Mouse (Mus musculus): ENCODE results near the gene Lgals12. TPM values are rescaled to one million over a fixed set of nuclear protein-coding genes. Genes with fewer than 3 reads are reported as not detected.

The Lgals12 gene
- polyA plus RNA-seq (2014; fragmentation: Nextera tagmentation; extraction: Ambion mirVana), result 0.16 and 0.17 TPM in 2 replicates

DNA sequence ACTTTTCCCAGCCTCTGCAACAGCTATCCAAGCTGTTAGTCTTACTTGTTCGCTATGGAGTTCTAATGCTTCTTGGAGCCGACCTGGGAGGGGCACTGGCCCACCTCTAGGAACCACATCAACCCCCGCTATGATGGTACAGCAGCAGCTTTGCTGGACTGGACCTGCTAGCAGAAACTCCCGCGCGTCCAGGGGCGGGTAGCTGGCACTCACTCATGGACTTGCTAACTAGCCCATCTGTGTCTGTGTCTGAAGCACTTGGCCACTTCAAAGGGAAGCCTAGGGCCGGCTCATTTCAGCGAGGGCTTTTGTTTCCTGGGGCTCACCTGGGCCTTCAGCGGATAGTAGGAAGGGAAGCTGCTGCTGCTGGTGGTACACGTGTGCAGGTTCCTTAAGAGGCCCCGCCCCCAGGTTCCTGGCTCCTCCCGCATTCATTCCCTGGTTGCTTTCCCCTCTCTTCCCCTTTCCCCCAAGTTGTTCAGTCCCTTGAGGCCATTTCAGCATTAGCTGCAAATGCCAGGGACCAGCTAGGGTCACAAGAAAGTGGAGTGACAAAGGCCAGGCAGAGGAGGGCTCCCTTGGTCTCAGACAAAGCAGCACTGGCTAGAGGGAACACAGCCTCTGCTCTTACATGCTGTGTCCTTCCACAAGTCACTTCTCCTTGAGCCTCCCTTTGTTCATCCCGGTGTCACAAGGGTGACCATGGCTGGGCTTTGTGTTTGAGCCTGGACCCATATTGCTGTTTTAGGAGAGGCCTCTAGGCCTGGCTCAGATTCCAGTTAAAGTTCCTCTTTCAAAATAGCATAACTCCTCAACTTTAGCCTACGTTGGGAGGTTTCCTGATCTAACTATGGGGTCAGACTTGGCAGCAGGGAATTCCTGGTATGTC lies at the start of gene Lgals12:
Lgals12 (minus strand) TSS at position 393 of the 889 bp plus-strand sequence.
- H3K27me3 ChIP-seq (ENCODE audit: control insufficient read depth, insufficient read depth, low read length), result peaks cover 4% of the 10 kb centered on the region
- H3K4me2 ChIP-seq (ENCODE audit: low read depth, low read length), result peak within 1 kb of the TSS; percentile 63
- 0 out of 2 replicates have a peak within 1 kb of the TSS, but pooled peaks have one; percentile 32 for H3K9ac ChIP-seq (replicated peaks; ENCODE audit: low read depth, low read length)
- peak; percentile 48 for ATAC-seq (ENCODE audit: low read depth)
- no peak within 1 kb of the TSS for H3K27ac ChIP-seq (ENCODE audit: low read depth, low read length)
- peak within 1 kb of the TSS; percentile 24 for H3K4me3 ChIP-seq (ENCODE audit: low read depth, low read length)
- H3K4me1 ChIP-seq (ENCODE audit: control insufficient read depth, insufficient read depth, low read length), result peaks cover 14% of the 10 kb centered on the region; the same call in 1 of the 2 replicates
- 10% methylated on average over 15 of the region's 15 CpGs for WGBS
- H3K9me3 ChIP-seq (ENCODE audit: control insufficient read depth, low read length), result no peaks in the 10 kb centered on the region
- H3K36me3 ChIP-seq (ENCODE audit: control insufficient read depth, insufficient read depth, low read length), result no peaks in the 10 kb centered on the region

DNA sequence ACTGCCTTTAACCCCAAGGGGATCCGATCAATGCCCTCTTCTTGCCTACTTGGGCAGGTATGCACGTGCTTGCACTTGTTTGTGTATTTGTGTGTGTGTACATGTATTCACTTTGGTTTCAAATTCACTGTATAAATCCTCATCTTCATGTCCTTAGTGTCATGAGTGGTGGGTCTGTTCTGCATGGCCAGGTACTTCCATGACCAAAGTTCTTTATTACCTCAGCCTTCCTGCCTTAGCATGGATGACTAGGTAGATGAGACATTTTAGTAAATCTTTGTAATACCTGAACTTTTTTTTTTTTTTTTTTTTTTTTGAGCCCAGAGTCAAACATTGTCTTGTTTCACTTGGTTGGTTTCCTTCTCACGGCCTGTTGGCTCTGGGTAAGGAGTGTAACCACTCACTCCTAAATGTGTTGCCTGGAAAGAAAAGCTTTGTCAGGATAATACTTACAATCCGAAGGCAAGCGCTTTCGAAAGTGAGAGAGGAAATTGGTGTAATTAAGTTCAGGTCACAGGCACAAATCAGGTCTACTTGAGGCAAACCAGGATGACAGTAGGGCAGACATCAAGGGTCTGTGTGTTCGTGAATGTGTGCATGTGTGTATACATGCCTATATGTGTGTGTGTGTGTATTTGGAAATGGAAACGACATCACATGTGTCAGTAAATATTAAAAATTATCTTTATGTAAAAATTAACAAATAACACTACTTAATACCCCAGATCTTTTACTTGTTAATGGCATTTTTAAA lies 42.1 kb upstream of the Lgals12 start:
- Histone ChIP-seq H3K4me1 (ENCODE audit: control insufficient read depth, insufficient read depth, low read length) (no peaks in the 10 kb centered on the region), H3K4me3 (ENCODE audit: low read depth, low read length) (no peak overlapping the region), H3K9me3 (ENCODE audit: control insufficient read depth, low read length) (no peaks in the 10 kb centered on the region), H3K27ac (ENCODE audit: low read depth, low read length) (no peak overlapping the region), H3K9ac (replicated peaks; ENCODE audit: low read depth, low read length) (no peak overlapping the region), H3K36me3 (ENCODE audit: control insufficient read depth, insufficient read depth, low read length) (no peaks in the 10 kb centered on the region), H3K27me3 (ENCODE audit: control insufficient read depth, insufficient read depth, low read length) (no peaks in the 10 kb centered on the region), H3K4me2 (ENCODE audit: low read depth, low read length) (no peak overlapping the region)
- no peak for ATAC-seq (ENCODE audit: low read depth)
- WGBS, result 86% methylated on average over 8 of the region's 8 CpGs

DNA sequence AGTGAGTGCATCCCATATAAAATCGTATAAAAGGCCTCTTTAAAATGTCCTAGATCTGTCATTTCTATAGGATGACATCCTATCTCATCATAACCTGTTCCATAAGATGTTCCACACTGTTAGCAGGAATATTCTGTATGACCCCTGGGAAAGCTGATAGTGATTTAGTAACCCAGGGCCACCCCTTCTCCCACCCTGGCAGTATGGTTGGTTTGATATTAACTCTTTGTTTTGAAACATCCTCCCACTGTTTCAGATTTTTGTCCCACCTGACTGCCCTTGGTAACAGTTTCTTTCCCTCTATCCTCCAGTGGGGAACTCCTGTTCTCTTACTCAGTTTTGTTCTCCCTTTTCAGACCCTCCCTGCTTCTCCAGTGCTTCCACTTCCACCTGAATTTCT lies 26.8 kb upstream of the Lgals12 start:
- Histone ChIP-seq H3K4me2 (ENCODE audit: low read depth, low read length) (no peak overlapping the region), H3K27ac (ENCODE audit: low read depth, low read length) (no peak overlapping the region), H3K27me3 (ENCODE audit: control insufficient read depth, insufficient read depth, low read length) (no peaks in the 10 kb centered on the region), H3K36me3 (ENCODE audit: control insufficient read depth, insufficient read depth, low read length) (no peaks in the 10 kb centered on the region), H3K9me3 (ENCODE audit: control insufficient read depth, low read length) (no peaks in the 10 kb centered on the region), H3K4me3 (ENCODE audit: low read depth, low read length) (no peak overlapping the region), H3K4me1 (ENCODE audit: control insufficient read depth, insufficient read depth, low read length) (no peaks in the 10 kb centered on the region), H3K9ac (replicated peaks; ENCODE audit: low read depth, low read length) (no peak overlapping the region)
- no peak for ATAC-seq (ENCODE audit: low read depth)
- WGBS, result 66% methylated on average over 1 of the region's 1 CpGs

DNA sequence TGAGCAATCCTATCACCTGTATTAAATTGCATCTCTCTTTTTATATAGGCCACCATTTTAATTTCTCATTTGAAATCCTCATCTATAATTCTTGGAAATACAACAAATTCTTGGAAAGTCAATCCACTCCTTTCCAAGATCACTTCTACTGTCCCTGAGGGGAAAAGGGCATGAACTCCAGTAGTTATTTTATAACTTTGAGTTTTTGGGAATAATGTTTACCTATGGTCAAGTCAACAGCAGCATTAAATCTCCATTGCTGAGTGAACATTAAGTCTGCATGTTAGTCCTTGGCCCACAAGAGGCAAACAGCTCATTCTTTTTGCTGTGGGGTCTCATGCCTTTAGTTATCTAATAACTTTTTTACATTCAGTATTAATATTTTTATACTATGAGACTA lies 26.0 kb upstream of the Lgals12 start:
- no peaks in the 10 kb centered on the region for H3K27me3 ChIP-seq (ENCODE audit: control insufficient read depth, insufficient read depth, low read length)
- H3K36me3 ChIP-seq (ENCODE audit: control insufficient read depth, insufficient read depth, low read length), result no peaks in the 10 kb centered on the region
- H3K4me2 ChIP-seq (ENCODE audit: low read depth, low read length), result no peak overlapping the region
- no peak overlapping the region for H3K27ac ChIP-seq (ENCODE audit: low read depth, low read length)
- no peak overlapping the region for H3K4me3 ChIP-seq (ENCODE audit: low read depth, low read length)
- no peak for ATAC-seq (ENCODE audit: low read depth)
- H3K4me1 ChIP-seq (ENCODE audit: control insufficient read depth, insufficient read depth, low read length), result no peaks in the 10 kb centered on the region
- no peak overlapping the region for H3K9ac ChIP-seq (replicated peaks; ENCODE audit: low read depth, low read length)
- no peaks in the 10 kb centered on the region for H3K9me3 ChIP-seq (ENCODE audit: control insufficient read depth, low read length)

DNA sequence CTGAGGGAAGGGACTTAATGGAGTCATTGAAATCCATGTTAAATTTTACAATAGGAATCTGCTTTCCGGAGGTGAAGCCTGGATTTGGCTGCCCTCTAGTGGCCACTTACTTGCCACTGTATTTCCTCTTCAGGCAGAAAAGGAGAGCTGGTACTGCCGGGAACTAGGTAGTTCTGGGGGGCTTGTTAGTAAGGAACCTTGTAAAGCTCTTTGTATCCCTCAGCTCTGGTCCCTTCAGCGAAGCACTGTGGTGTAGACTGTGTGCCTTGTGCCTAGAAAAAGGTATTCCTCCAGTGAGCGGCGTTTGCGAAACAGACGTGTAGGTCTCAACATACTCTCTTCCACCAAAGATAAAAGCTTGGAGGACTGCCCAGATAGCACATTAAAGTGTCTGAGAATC lies 10.7 kb upstream of the Lgals12 start:
- H3K9ac ChIP-seq (replicated peaks; ENCODE audit: low read depth, low read length), result no peak overlapping the region

DNA sequence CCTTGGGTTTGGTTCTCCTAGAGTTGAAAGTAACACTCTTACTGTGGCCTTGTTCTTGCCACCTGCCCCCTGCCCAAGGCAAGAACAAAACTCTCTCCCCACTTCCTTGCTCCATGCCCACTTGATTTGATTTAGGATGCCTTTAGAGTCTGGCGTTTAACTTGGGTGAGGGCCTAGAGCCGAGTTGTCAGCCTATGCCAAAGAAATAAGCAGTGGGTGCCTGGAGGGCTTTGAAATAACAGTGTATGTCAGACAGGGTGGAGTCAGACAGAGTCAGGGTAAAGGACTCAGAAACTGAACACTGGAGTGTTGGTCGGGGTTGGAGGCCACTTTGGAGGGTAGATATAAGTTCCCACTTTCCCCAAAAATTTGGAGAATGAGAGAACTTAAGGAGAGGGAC lies 10.1 kb upstream of the Lgals12 start:
- WGBS, result 59% methylated on average over 3 of the region's 3 CpGs
- Histone ChIP-seq H3K27ac (ENCODE audit: low read depth, low read length) (no peak overlapping the region), H3K4me1 (ENCODE audit: control insufficient read depth, insufficient read depth, low read length) (0 out of 2 replicates have a peak, but pooled peaks cover 5% of the 10 kb centered on the region), H3K4me3 (ENCODE audit: low read depth, low read length) (no peak overlapping the region), H3K9me3 (ENCODE audit: control insufficient read depth, low read length) (no peaks in the 10 kb centered on the region), H3K36me3 (ENCODE audit: control insufficient read depth, insufficient read depth, low read length) (no peaks in the 10 kb centered on the region), H3K27me3 (ENCODE audit: control insufficient read depth, insufficient read depth, low read length) (no peaks in the 10 kb centered on the region), H3K4me2 (ENCODE audit: low read depth, low read length) (no peak overlapping the region), H3K9ac (replicated peaks; ENCODE audit: low read depth, low read length) (no peak overlapping the region)
- 0 out of 2 replicates have a peak, but pooled peaks have one; percentile 18 for ATAC-seq (ENCODE audit: low read depth)

More for the DNA sequence above, 10.7 kb upstream of the Lgals12 start:
- H3K4me2 ChIP-seq (ENCODE audit: low read depth, low read length), result no peak overlapping the region
- no peaks in the 10 kb centered on the region for H3K9me3 ChIP-seq (ENCODE audit: control insufficient read depth, low read length)
- no peaks in the 10 kb centered on the region for H3K36me3 ChIP-seq (ENCODE audit: control insufficient read depth, insufficient read depth, low read length)
- 45% methylated on average over 7 of the region's 7 CpGs for WGBS
- ATAC-seq (ENCODE audit: low read depth), result peak; percentile 31; the same call in 1 of the 2 replicates
- H3K27ac ChIP-seq (ENCODE audit: low read depth, low read length), result no peak overlapping the region
- H3K4me1 ChIP-seq (ENCODE audit: control insufficient read depth, insufficient read depth, low read length), result no peaks in the 10 kb centered on the region
- H3K4me3 ChIP-seq (ENCODE audit: low read depth, low read length), result no peak overlapping the region
- no peaks in the 10 kb centered on the region for H3K27me3 ChIP-seq (ENCODE audit: control insufficient read depth, insufficient read depth, low read length)

DNA sequence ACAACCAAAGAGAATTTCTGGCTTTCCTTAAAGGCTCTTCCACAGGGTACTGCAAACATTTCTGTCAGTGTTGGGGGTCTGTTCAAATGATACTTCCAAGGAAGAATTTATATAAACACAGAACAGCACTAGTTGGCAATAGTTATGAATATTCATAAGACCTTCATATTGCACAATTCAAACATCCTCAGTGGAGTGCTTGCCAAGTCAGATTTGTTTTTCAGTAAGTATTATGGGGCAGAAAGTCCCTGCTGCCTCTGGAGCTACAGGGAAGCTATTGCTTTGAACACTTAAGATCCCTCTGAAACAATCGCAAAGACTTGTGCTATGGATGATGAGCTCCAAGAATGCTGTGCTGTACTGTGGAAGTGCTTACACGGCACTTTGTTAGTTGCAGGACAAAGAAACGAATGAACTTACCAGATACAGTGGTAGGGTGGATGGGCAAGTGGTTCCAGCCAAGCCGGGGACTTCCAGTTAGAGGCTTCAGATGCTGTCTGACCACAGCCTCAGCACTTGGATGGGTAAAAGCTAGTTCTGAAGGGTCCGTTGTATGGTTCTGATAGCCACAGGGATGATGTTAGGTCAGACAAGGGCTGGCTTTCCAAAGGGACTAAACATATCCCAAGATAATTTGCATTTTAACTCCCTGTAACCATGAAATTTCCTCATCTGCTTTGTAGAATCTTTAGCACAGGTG lies 9.4 kb upstream of the Lgals12 start:
- no peak for ATAC-seq (ENCODE audit: low read depth)
- H3K36me3 ChIP-seq (ENCODE audit: control insufficient read depth, insufficient read depth, low read length), result no peaks in the 10 kb centered on the region

DNA sequence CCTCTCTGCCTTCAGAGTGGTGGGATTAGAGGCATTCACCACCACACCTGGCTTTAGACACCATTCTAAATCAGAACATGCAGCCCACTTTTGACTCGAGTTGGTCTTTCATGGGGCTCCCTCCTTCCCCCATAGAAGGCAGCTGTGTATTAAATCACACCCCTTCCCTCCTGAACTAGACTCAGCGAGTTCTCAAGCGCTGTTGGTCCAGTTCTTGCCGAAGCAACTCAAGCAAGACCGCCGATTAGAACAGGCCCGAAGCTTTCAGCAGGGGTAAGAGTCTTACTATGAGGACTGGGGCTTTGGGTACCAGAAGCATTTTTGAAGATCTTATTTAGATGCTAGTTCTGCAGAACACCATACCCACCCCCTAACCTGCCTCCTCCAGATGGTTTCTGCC lies 6.2 kb upstream of the Lgals12 start:
- ATAC-seq (ENCODE audit: low read depth), result no peak
- no peaks in the 10 kb centered on the region for H3K36me3 ChIP-seq (ENCODE audit: control insufficient read depth, insufficient read depth, low read length)
- H3K27me3 ChIP-seq (ENCODE audit: control insufficient read depth, insufficient read depth, low read length), result peaks cover 4% of the 10 kb centered on the region

More for the DNA sequence above, 9.4 kb upstream of the Lgals12 start:
- H3K9ac ChIP-seq (replicated peaks; ENCODE audit: low read depth, low read length), result no peak overlapping the region
- H3K27ac ChIP-seq (ENCODE audit: low read depth, low read length), result no peak overlapping the region
- H3K27me3 ChIP-seq (ENCODE audit: control insufficient read depth, insufficient read depth, low read length), result peaks cover 2% of the 10 kb centered on the region
- H3K4me1 ChIP-seq (ENCODE audit: control insufficient read depth, insufficient read depth, low read length), result 0 out of 2 replicates have a peak, but pooled peaks cover 5% of the 10 kb centered on the region
- WGBS, result 76% methylated on average over 5 of the region's 5 CpGs
- no peak overlapping the region for H3K4me3 ChIP-seq (ENCODE audit: low read depth, low read length)
- no peaks in the 10 kb centered on the region for H3K9me3 ChIP-seq (ENCODE audit: control insufficient read depth, low read length)
- no peak overlapping the region for H3K4me2 ChIP-seq (ENCODE audit: low read depth, low read length)

More for the DNA sequence above, 6.2 kb upstream of the Lgals12 start:
- 87% methylated on average over 7 of the region's 7 CpGs for WGBS
- H3K4me2 ChIP-seq (ENCODE audit: low read depth, low read length), result no peak overlapping the region
- H3K4me3 ChIP-seq (ENCODE audit: low read depth, low read length), result no peak overlapping the region
- no peaks in the 10 kb centered on the region for H3K9me3 ChIP-seq (ENCODE audit: control insufficient read depth, low read length)
- 0 out of 2 replicates have a peak, but pooled peaks cover 5% of the 10 kb centered on the region for H3K4me1 ChIP-seq (ENCODE audit: control insufficient read depth, insufficient read depth, low read length)
- H3K9ac ChIP-seq (replicated peaks; ENCODE audit: low read depth, low read length), result no peak overlapping the region
- no peak overlapping the region for H3K27ac ChIP-seq (ENCODE audit: low read depth, low read length)
